Mouse (Mus musculus): Measurements from ENCODE around the gene Nptx1. TPM values are rescaled to one million over a fixed set of nuclear protein-coding genes. Genes with fewer than 3 reads are reported as not detected.
A peak's percentile ranks its signal among the peaks of the same experiment; 100 is the strongest.

The Nptx1 gene
- polyA plus RNA-seq, 1 experiment: 9.3 TPM

DNA sequence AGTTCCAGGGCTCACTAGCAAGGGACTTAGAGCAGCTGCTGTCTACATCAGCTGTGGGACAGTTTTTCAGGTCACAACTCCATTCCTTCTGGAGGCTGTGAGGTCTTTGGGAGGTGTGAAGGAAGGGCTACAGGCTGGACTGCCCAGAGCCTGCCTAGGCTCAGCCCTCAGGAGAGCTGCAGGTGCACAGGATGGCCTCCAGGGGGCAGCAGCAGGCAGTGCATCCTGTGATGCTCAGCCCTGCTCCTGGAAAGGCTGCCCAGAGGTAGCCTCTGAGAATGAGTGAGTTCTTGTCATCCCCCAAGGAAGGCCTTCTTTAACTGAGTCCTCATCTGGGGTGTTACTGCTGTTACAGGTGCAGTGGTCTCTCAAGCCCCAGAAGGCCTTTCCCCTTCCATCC lies 43.9 kb downstream of the Nptx1 start:
- Histone ChIP-seq H3K27me3 (ENCODE audit: control insufficient read depth, insufficient read depth, insufficient read length) (no peaks in the 10 kb centered on the region), H3K4me2 (ENCODE audit: low read depth) (no peak overlapping the region), H3K4me3 (no peak overlapping the region), H3K79me2 (ENCODE audit: control insufficient read depth, insufficient read depth) (no peaks in the 10 kb centered on the region), H3ac (ENCODE audit: control insufficient read depth, insufficient read length) (no peak overlapping the region), H3K36me3 (ENCODE audit: control insufficient read depth, insufficient read depth) (peaks cover 3% of the 10 kb centered on the region)
- no peak for TF ChIP-seq MAX (IDR thresholded peaks at IDR 0.05; ENCODE audit: low read depth)
- TF ChIP-seq SRF (IDR thresholded peaks at IDR 0.05; ENCODE audit: control insufficient read depth, insufficient read length, low read depth): no peak
- no peak for TF ChIP-seq REST (IDR thresholded peaks at IDR 0.05; ENCODE audit: insufficient read depth, insufficient read length)
- peak; percentile 55 for TF ChIP-seq POLR2AphosphoS2 (IDR thresholded peaks at IDR 0.05; ENCODE audit: insufficient read length, low read depth)
- no peak for TF ChIP-seq USF1 (IDR thresholded peaks at IDR 0.05; ENCODE audit: low read depth)
- TF ChIP-seq CEBPB (IDR thresholded peaks at IDR 0.05; ENCODE audit: insufficient read depth, poor library complexity, severe bottlenecking): no peak
- TF ChIP-seq TCF3 (IDR thresholded peaks at IDR 0.05; ENCODE audit: insufficient read length, low read depth): no peak
- no peak for TF ChIP-seq TCF12 (IDR thresholded peaks at IDR 0.05; ENCODE audit: insufficient read depth, poor library complexity, severe bottlenecking)
- peak; percentile 29 for TF ChIP-seq POLR2A (IDR thresholded peaks at IDR 0.05; ENCODE audit: insufficient read length, low read depth)
- peak in 2 of 3 experiments; percentile 16 to 77 for TF ChIP-seq MYOG (IDR thresholded peaks at IDR 0.05; ENCODE audit: control insufficient read depth in 1 of 3, insufficient read depth in 1 of 3, insufficient read length in 2 of 3, low read depth in 2 of 3)
- no peak for TF ChIP-seq E2F4 (IDR thresholded peaks at IDR 0.05; ENCODE audit: insufficient read depth)
- TF ChIP-seq MYOD1 (IDR thresholded peaks at IDR 0.05; ENCODE audit: control insufficient read depth in 1 of 3, insufficient read length in 2 of 3, low read depth in 2 of 3): peak in 1 of 3 experiments; percentile 12

DNA sequence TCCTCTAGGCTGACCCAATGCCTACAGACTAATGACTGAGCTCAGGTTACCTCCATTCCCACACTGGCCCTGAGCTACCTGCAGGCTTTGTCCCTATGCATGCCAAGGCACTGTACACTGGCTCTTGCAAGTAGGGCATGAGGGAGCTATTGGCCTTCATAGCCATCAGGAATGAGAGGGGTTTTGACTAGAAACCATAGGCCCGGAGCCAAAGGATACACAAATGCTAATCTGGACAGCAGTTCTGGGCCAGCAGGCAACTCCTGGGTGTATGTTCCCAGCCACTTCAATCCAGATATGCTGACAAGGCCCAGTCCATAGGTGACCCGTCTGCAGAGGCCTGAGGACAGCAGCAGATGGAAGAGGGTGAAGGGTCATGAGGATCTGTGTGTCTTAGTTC lies 47.5 kb downstream of the Nptx1 start:
- Histone ChIP-seq H3K79me2 (ENCODE audit: control insufficient read depth, insufficient read depth) (no peaks in the 10 kb centered on the region), H3K36me3 (ENCODE audit: control insufficient read depth, insufficient read depth) (peaks cover 3% of the 10 kb centered on the region), H3K27me3 (ENCODE audit: control insufficient read depth, insufficient read depth, insufficient read length) (no peaks in the 10 kb centered on the region), H3K4me2 (ENCODE audit: low read depth) (no peak overlapping the region), H3ac (ENCODE audit: control insufficient read depth, insufficient read length) (no peak overlapping the region), H3K4me3 (no peak overlapping the region)
- no peak for TF ChIP-seq USF1 (IDR thresholded peaks at IDR 0.05; ENCODE audit: low read depth)
- no peak for TF ChIP-seq CEBPB (IDR thresholded peaks at IDR 0.05; ENCODE audit: insufficient read depth, poor library complexity, severe bottlenecking)
- TF ChIP-seq MYOD1 (IDR thresholded peaks at IDR 0.05; ENCODE audit: control insufficient read depth in 1 of 3, insufficient read length in 2 of 3, low read depth in 2 of 3): no peak
- no peak for TF ChIP-seq E2F4 (IDR thresholded peaks at IDR 0.05; ENCODE audit: insufficient read depth)

DNA sequence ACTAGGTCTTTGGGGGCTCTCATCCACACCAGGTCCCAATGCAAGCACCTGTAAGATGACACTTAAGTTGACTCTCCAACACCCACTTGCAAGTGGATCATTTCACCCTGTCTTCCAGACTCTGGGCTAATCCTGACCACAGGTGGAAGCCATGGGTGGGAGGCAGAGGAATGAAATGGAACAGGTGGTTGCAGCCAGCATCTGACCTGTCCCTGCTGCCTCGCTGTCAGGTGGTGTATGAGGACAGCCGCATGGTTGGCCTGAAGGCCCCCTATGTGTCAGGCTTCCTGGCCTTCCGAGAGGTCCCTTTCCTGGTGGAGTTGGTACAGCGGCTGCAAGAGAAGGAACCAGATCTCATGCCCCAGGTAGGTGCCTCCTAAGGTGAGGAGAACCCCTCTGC lies 48.3 kb downstream of the Nptx1 start:
- Histone ChIP-seq H3K36me3 (ENCODE audit: control insufficient read depth, insufficient read depth) (peaks cover 3% of the 10 kb centered on the region), H3ac (ENCODE audit: control insufficient read depth, insufficient read length) (no peak overlapping the region), H3K4me2 (ENCODE audit: low read depth) (no peak overlapping the region), H3K79me2 (ENCODE audit: control insufficient read depth, insufficient read depth) (no peaks in the 10 kb centered on the region), H3K27me3 (ENCODE audit: control insufficient read depth, insufficient read depth, insufficient read length) (no peaks in the 10 kb centered on the region), H3K4me3 (no peak overlapping the region)
- TF ChIP-seq MYOD1 (IDR thresholded peaks at IDR 0.05; ENCODE audit: control insufficient read depth in 1 of 3, insufficient read length in 2 of 3, low read depth in 2 of 3) (peak in 2 of 3 experiments; percentile 57 to 96), TCF12 (IDR thresholded peaks at IDR 0.05; ENCODE audit: insufficient read depth, poor library complexity, severe bottlenecking) (no peak), REST (IDR thresholded peaks at IDR 0.05; ENCODE audit: insufficient read depth, insufficient read length) (no peak), CEBPB (IDR thresholded peaks at IDR 0.05; ENCODE audit: insufficient read depth, poor library complexity, severe bottlenecking) (no peak), TCF3 (IDR thresholded peaks at IDR 0.05; ENCODE audit: insufficient read length, low read depth) (peak; percentile 21), SRF (IDR thresholded peaks at IDR 0.05; ENCODE audit: control insufficient read depth, insufficient read length, low read depth) (no peak), USF1 (IDR thresholded peaks at IDR 0.05; ENCODE audit: low read depth) (no peak), E2F4 (IDR thresholded peaks at IDR 0.05; ENCODE audit: insufficient read depth) (no peak), POLR2AphosphoS2 (IDR thresholded peaks at IDR 0.05; ENCODE audit: insufficient read length, low read depth) (no peak), MYOG (IDR thresholded peaks at IDR 0.05; ENCODE audit: control insufficient read depth in 1 of 3, insufficient read depth in 1 of 3, insufficient read length in 2 of 3, low read depth in 2 of 3) (peak in 1 of 3 experiments; percentile 74), POLR2A (IDR thresholded peaks at IDR 0.05; ENCODE audit: insufficient read length, low read depth) (no peak), MAX (IDR thresholded peaks at IDR 0.05; ENCODE audit: low read depth) (no peak)

DNA sequence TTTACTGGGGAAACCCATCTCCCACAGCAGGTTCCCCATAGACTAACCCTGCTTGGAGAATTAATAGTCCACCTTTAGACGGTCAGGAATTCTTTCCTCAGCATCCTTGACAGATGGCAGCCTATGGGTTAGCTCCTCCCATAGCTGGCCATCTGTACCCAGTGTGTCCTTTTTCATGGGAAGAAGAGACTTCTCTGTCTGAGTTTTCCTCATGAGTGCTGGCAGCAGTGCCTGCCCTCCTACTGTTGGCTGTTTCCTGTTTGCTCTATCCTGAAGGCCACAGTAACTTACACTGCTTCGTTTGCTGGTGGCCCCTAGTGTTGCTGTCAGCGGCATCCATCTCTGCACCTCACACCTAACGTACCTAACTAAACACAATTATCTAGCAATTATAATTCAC lies 50.1 kb downstream of the Nptx1 start:
- H3K4me3 ChIP-seq: no peak overlapping the region
- TF ChIP-seq MYOG (IDR thresholded peaks at IDR 0.05; ENCODE audit: control insufficient read depth in 1 of 3, insufficient read depth in 1 of 3, insufficient read length in 2 of 3, low read depth in 2 of 3) (no peak), CEBPB (IDR thresholded peaks at IDR 0.05; ENCODE audit: insufficient read depth, poor library complexity, severe bottlenecking) (no peak), USF1 (IDR thresholded peaks at IDR 0.05; ENCODE audit: low read depth) (no peak), TCF12 (IDR thresholded peaks at IDR 0.05; ENCODE audit: insufficient read depth, poor library complexity, severe bottlenecking) (no peak), POLR2AphosphoS2 (IDR thresholded peaks at IDR 0.05; ENCODE audit: insufficient read length, low read depth) (no peak), TCF3 (IDR thresholded peaks at IDR 0.05; ENCODE audit: insufficient read length, low read depth) (no peak), SRF (IDR thresholded peaks at IDR 0.05; ENCODE audit: control insufficient read depth, insufficient read length, low read depth) (no peak), MAX (IDR thresholded peaks at IDR 0.05; ENCODE audit: low read depth) (no peak)
- H3K4me2 ChIP-seq (ENCODE audit: low read depth): no peak overlapping the region
- peaks cover 3% of the 10 kb centered on the region for H3K36me3 ChIP-seq (ENCODE audit: control insufficient read depth, insufficient read depth)
- peaks cover 5% of the 10 kb centered on the region for H3K79me2 ChIP-seq (ENCODE audit: control insufficient read depth, insufficient read depth)
- no peak overlapping the region for H3ac ChIP-seq (ENCODE audit: control insufficient read depth, insufficient read length)
- no peaks in the 10 kb centered on the region for H3K27me3 ChIP-seq (ENCODE audit: control insufficient read depth, insufficient read depth, insufficient read length)

DNA sequence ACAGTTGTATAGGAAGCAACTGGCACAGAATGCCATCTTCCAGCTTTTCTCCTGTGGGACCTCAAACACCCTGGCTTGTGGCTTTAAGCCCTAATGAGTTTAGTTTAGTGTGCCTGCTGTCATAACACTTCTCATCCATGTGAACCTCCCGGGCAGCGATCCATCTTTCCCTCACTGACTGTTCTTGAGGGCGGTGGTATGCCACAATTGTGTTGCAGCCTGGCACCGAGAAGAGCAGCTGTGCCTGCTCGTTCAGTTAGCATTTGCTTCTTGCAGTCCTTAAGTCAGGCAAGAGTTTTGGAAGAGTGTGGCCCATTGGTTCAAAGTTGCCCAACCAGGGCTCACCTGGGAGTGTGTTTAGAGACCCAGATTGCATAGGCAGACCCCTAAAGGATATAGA lies 51.4 kb downstream of the Nptx1 start:
- no peaks in the 10 kb centered on the region for H3K27me3 ChIP-seq (ENCODE audit: control insufficient read depth, insufficient read depth, insufficient read length)
- peaks cover 13% of the 10 kb centered on the region for H3K79me2 ChIP-seq (ENCODE audit: control insufficient read depth, insufficient read depth)
- no peak overlapping the region for H3K4me3 ChIP-seq
- TF ChIP-seq POLR2A (IDR thresholded peaks at IDR 0.05; ENCODE audit: insufficient read length, low read depth) (no peak), REST (IDR thresholded peaks at IDR 0.05; ENCODE audit: insufficient read depth, insufficient read length) (no peak), POLR2AphosphoS2 (IDR thresholded peaks at IDR 0.05; ENCODE audit: insufficient read length, low read depth) (no peak), TCF12 (IDR thresholded peaks at IDR 0.05; ENCODE audit: insufficient read depth, poor library complexity, severe bottlenecking) (peak; percentile 59), MAX (IDR thresholded peaks at IDR 0.05; ENCODE audit: low read depth) (no peak), TCF3 (IDR thresholded peaks at IDR 0.05; ENCODE audit: insufficient read length, low read depth) (peak; percentile 58), SRF (IDR thresholded peaks at IDR 0.05; ENCODE audit: control insufficient read depth, insufficient read length, low read depth) (no peak), E2F4 (IDR thresholded peaks at IDR 0.05; ENCODE audit: insufficient read depth) (no peak), MYOD1 (IDR thresholded peaks at IDR 0.05; ENCODE audit: control insufficient read depth in 1 of 3, insufficient read length in 2 of 3, low read depth in 2 of 3) (peak; percentile 95 to 99 (median 98)), MYOG (IDR thresholded peaks at IDR 0.05; ENCODE audit: control insufficient read depth in 1 of 3, insufficient read depth in 1 of 3, insufficient read length in 2 of 3, low read depth in 2 of 3) (peak; percentile 63 to 96 (median 86)), USF1 (IDR thresholded peaks at IDR 0.05; ENCODE audit: low read depth) (no peak), CEBPB (IDR thresholded peaks at IDR 0.05; ENCODE audit: insufficient read depth, poor library complexity, severe bottlenecking) (no peak)
- H3K4me2 ChIP-seq (ENCODE audit: low read depth): peak overlapping the region; percentile 32
- H3K36me3 ChIP-seq (ENCODE audit: control insufficient read depth, insufficient read depth): peaks cover 3% of the 10 kb centered on the region
- no peak overlapping the region for H3ac ChIP-seq (ENCODE audit: control insufficient read depth, insufficient read length)

Data from myocyte (in vitro differentiated cells).